Mouse (Mus musculus) embryonic fibroblast, embryonic 13.5 days (primary cell): ENCODE measurements around the gene Ndufv1. TPM values are rescaled to one million over a fixed set of nuclear protein-coding genes. Genes with fewer than 3 reads are reported as not detected.
A peak's percentile ranks its signal among the peaks of the same experiment; 100 is the strongest.

Experiments used
- H3K27ac ChIP-seq: 2 replicates; pipeline ENCODE4 v1.5.1; 2012; ENCODE audit warnings: low read length, control low read depth, inconsistent platforms; ENCODE audit not compliant: insufficient read depth
- H3K4me1 ChIP-seq: 2 replicates; pipeline ENCODE4 v1.6.1; 2011; ENCODE audit warnings: low read length; ENCODE audit not compliant: control insufficient read depth, insufficient read depth
- H3K4me3 ChIP-seq: 2 replicates; pipeline ENCODE4 v1.5.1; 2011; ENCODE audit warnings: mild to moderate bottlenecking, control low read depth, low read length; ENCODE audit not compliant: insufficient read depth
- CTCF ChIP-seq: IDR thresholded peaks from 2 replicates; pipeline ENCODE4 v1.5.1; 2011; ENCODE audit warnings: mild to moderate bottlenecking, control low read depth, low read length, moderate library complexity, borderline replicate concordance; ENCODE audit not compliant: insufficient read depth
- POLR2A ChIP-seq: IDR thresholded peaks from 2 replicates; pipeline ENCODE4 v1.6.1; 2011; ENCODE audit warnings: low read depth, mild to moderate bottlenecking, control low read depth, low read length, moderate library complexity
- polyA plus RNA-seq: library from polyadenylated mRNA; stranded (reverse); fragments of >200 nt; gene quantifications from 2 replicates; pipeline ENCODE4 v1.2.4, GENCODE M21; 2011; ENCODE audit warnings: low read depth; ENCODE audit not compliant: missing spikeins, insufficient read length

The Ndufv1 gene
- polyA plus RNA-seq, 1 experiment: 64.3 TPM

DNA sequence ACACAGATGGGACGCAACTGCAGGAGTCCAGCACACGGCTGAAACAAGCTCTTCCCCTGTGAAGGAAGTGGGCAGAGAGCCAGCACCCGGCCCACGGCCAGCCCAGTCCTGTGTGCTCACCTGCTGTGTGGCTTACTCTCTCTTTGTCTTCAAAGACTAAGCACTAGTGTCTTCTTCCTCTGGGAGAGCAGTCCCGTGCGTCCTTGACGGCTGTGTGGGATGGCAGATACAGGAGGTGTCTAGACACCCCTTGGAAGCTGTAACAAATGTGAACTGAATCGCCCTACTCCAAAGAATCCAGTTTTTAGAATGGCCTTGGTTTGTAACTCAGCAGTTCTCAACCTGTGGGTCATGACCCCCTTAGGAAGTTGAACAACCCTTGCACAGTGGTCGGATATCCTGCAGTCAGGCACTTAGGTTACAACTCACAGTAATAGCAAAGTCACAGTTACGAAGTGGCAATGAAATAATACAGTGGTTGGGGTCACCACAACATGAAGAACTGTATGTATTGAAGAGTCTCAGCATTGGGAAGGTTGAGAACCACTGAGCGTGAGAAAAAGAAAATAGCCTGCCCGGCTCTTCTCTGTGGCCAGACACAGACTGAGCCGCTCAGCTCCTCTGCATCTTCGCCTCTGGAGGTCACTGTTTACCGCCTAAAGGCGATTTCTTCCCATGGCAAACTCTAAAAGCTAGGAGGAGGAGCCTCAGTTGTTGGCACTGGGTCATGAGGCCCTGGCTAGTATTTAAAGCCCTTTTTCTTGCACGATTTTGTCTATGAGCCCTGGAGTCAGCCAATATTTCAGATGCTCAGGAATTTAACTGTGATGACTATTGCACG lies 6.4 kb upstream of the Ndufv1 start:
- H3K4me3 ChIP-seq: no peak overlapping the region
- no peak overlapping the region for H3K27ac ChIP-seq
- no peaks in the 10 kb centered on the region for H3K4me1 ChIP-seq
- TF ChIP-seq POLR2A (no peak), CTCF (peak; percentile 58; the same call in 1 of the 2 replicates)

- TF ChIP-seq CTCF: no peak
- TF ChIP-seq POLR2A: no peak
- no peak overlapping the region for H3K4me3 ChIP-seq
- no peaks in the 10 kb centered on the region for H3K4me1 ChIP-seq
- no peak overlapping the region for H3K27ac ChIP-seq
Observed at GRCm38 (mm10) chr19:4017921-4018587, 5.4 kb upstream of the Ndufv1 start.

DNA sequence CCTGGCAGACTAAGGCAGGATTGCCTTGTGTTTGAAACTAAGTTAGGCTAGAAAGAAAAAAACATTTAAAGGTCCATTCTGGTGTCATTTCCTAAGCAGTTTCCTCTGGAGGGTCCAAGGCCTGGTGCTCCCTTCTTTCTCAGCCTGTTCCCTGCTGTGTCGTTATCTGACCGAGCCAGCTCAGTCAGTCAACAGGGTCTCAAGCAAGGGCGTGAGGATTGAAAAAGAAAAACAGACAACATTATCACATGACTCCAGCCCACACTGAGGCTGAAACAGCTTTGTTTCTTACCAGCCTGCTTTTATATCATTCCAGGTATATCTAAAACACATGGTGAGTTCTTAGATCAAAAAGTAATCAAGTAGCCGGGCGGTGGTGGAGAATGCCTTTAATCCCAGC lies 3.0 kb upstream of the Ndufv1 start:
- peaks cover 2% of the 10 kb centered on the region; the same call in 1 of the 2 replicates for H3K4me1 ChIP-seq
- H3K27ac ChIP-seq: no peak overlapping the region
- TF ChIP-seq POLR2A (no peak), CTCF (no peak)
- no peak overlapping the region for H3K4me3 ChIP-seq

DNA sequence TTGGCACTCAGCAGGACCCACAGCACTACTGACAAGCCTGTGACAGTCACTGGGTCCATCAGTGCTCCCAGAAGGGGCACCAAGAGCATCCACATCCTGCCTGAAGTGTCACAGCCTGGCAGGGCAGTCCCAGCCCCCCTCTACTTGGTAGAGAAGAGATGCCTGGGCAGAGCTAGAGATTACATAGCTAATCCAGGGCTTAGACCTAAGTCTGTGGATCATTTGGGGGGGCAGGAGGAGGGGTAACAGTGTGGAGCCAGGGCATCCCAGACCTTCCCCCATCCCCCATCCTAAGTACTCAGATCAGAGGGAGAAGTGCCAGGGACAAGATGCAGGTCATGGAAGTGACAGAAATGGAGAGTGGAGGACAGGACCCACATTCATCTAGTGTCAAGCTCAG lies 2.2 kb upstream of the Ndufv1 start:
- TF ChIP-seq POLR2A (no peak), CTCF (no peak)
- Histone ChIP-seq H3K27ac (no peak overlapping the region), H3K4me3 (no peak overlapping the region)

DNA sequence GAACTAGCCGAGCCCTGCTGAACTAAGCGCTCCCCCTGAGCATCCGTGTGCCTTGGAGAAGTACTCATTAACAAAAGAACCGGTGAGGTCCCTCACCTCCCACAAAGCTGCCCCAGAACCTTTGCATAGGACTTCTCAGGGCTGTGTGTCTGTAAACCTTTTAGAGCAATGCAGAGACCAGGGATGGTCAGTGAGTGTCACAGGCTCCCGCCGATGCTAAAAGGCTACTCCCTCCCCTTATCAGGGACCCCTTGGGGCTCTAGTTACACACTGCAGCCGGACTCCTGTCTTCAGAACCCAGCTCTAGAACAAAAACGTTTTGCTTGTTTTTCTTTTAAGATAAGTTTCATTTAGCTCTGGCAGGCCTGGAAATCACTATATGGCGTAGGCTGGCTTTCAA lies 460 bp upstream of the Ndufv1 start:
- no peak for TF ChIP-seq POLR2A
- TF ChIP-seq CTCF: no peak
- H3K4me3 ChIP-seq: 0 out of 2 replicates have a peak overlapping the region, but pooled peaks have one; percentile 16
- no peak overlapping the region for H3K27ac ChIP-seq
- peaks cover 2% of the 10 kb centered on the region; the same call in 1 of the 2 replicates for H3K4me1 ChIP-seq

More for the DNA sequence above, 2.2 kb upstream of the Ndufv1 start:
- H3K4me1 ChIP-seq: peaks cover 2% of the 10 kb centered on the region; the same call in 1 of the 2 replicates

- TF ChIP-seq POLR2A: no peak
- TF ChIP-seq CTCF: no peak
- Histone ChIP-seq H3K4me1 (peaks cover 2% of the 10 kb centered on the region; the same call in 1 of the 2 replicates), H3K27ac (no peak overlapping the region), H3K4me3 (no peak overlapping the region)
Observed at GRCm38 (mm10) chr19:4011086-4011485, 1.5 kb downstream of the Ndufv1 start.

GRCm38 (mm10) chr19:4005971-4006370 lies 6.6 kb downstream of the Ndufv1 start:
- Histone ChIP-seq H3K4me3 (no peak overlapping the region), H3K27ac (no peak overlapping the region), H3K4me1 (no peaks in the 10 kb centered on the region)
- TF ChIP-seq CTCF (no peak), POLR2A (no peak)

- Histone ChIP-seq H3K27ac (no peak overlapping the region), H3K4me3 (no peak overlapping the region), H3K4me1 (no peaks in the 10 kb centered on the region)
- TF ChIP-seq POLR2A (no peak), CTCF (no peak)
Observed at GRCm38 (mm10) chr19:4005091-4005490, 7.5 kb downstream of the Ndufv1 start.

GRCm38 (mm10) chr19:4004331-4004730 lies 8.3 kb downstream of the Ndufv1 start:
- no peak overlapping the region for H3K27ac ChIP-seq
- no peaks in the 10 kb centered on the region for H3K4me1 ChIP-seq
- no peak overlapping the region for H3K4me3 ChIP-seq
- TF ChIP-seq CTCF (no peak), POLR2A (no peak)

DNA sequence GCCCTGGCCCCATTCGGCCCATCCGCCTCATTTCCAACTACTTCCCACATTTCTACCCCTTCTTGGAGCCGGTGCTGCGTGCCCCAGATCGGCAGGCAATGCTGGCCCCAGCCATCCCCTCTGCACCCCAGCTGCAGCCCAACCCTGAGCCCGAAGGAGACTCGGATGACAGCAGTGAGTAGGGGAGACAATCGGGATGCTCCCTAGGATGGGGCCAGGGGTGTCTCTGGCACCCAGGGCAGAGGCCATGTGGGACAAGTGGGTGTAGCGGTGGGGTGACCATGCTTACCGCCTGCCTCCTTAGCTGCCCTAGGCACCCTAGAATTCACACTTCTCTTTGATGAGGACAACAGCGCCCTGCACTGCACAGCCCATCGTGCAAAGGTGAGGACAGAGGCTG lies 9.0 kb downstream of the Ndufv1 start:
- TF ChIP-seq POLR2A: no peak; the same call in 1 of the 2 replicates
- no peak overlapping the region for H3K27ac ChIP-seq
- no peak overlapping the region for H3K4me3 ChIP-seq
- H3K4me1 ChIP-seq: no peaks in the 10 kb centered on the region
